Mouse (Mus musculus) liver, adult 2 months (tissue): ENCODE measurements at regions not wholly inside any gene's neighbourhood (a gene's known extent, or its start where the extent isn't known, plus 50 kb on each side); places are given as distances from the start of the nearest gene placed in this dataset.

Experiments
- DNase-seq: peaks from one replicate; pipeline ENCODE4 v3.0.0-alpha.2; 2011; ENCODE audit warnings: low read depth, low spot score; ENCODE audit errors: extremely low read depth
- H3K27ac ChIP-seq: fragments of 200-500 bp; replicated peaks from 2 replicates; pipeline ENCODE4 v1.5.1; 2012; ENCODE audit warnings: low read depth, mild to moderate bottlenecking, control low read depth, inconsistent platforms, low read length; ENCODE audit not compliant: insufficient read depth
- H3K27me3 ChIP-seq: fragments of 200-500 bp; 2 replicates; pipeline ENCODE4 v1.6.1; 2012; ENCODE audit warnings: mild to moderate bottlenecking, moderate library complexity, low read length, inconsistent platforms; ENCODE audit not compliant: control insufficient read depth, insufficient read depth
- H3K36me3 ChIP-seq: fragments of 200-500 bp; 2 replicates; pipeline ENCODE4 v1.6.1; 2012; ENCODE audit warnings: low read length, inconsistent platforms; ENCODE audit not compliant: control insufficient read depth, insufficient read depth
- H3K4me1 ChIP-seq: fragments of 200-500 bp; 2 replicates; pipeline ENCODE4 v1.6.1; 2011; ENCODE audit warnings: low read length; ENCODE audit not compliant: control insufficient read depth, insufficient read depth
- H3K4me3 ChIP-seq: fragments of 200-500 bp; 2 replicates; pipeline ENCODE4 v1.5.1; 2011; ENCODE audit warnings: low read depth, mild to moderate bottlenecking, control low read depth, low read length, moderate library complexity; ENCODE audit not compliant: insufficient read depth
- H3K79me2 ChIP-seq: fragments of 200-500 bp; 2 replicates; pipeline ENCODE4 v1.6.1; 2012; ENCODE audit warnings: inconsistent platforms, mild to moderate bottlenecking, low read length, moderate library complexity; ENCODE audit not compliant: control insufficient read depth, insufficient read depth
- H3K9ac ChIP-seq: fragments of 200-500 bp; 2 replicates; pipeline ENCODE4 v1.6.1; 2012; ENCODE audit warnings: low read depth, mild to moderate bottlenecking, control low read depth, inconsistent platforms, low read length
- CTCF ChIP-seq: fragments of 200-500 bp; IDR thresholded peaks from 2 replicates; pipeline ENCODE4 v1.5.1; 2011; ENCODE audit warnings: low read depth, low read length, control low read depth
- POLR2A ChIP-seq: fragments of 200-500 bp; IDR thresholded peaks from 2 replicates; pipeline ENCODE4 v1.6.1; 2011; ENCODE audit warnings: low read length, control low read depth; ENCODE audit not compliant: insufficient read depth; ENCODE audit errors: extremely low read depth
- WGBS: fragments of 180-500 bp; shearing (Covaris S2); methylation state at CpG from one replicate; pipeline ENCODE4 v1.1.7; 2018; 5-methylcytosine and 5-hydroxymethylcytosine counted together

DNA sequence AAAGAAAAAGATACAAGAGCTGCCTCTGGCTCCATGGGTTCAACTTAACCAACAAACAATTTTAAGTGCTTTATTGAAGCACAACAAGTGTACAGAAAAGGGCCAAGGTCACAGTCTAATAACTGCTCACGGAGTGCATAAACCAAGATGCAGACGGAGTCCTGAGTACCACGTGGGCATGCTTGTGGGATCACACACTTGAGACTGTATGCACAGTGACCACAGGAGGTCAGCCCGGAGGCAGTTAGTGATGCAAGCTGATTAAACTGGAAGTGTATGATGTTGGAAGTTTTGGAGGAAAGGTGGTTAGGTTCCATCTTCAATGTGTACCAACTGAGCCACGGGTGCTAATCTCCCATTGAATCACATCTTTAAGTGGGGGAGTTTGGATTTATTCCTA is 146.9 kb downstream of the Gm815 start:
- Histone ChIP-seq H3K27ac (no peak overlapping the region), H3K4me3 (no peak overlapping the region), H3K27me3 (no peaks in the 10 kb centered on the region), H3K36me3 (no peaks in the 10 kb centered on the region), H3K4me1 (no peaks in the 10 kb centered on the region), H3K79me2 (no peaks in the 10 kb centered on the region), H3K9ac (no peak overlapping the region)
- 63% methylated on average over 5 of the region's 5 CpGs for WGBS
- TF ChIP-seq POLR2A (no peak), CTCF (no peak)
- DNase-seq: no peak

DNA sequence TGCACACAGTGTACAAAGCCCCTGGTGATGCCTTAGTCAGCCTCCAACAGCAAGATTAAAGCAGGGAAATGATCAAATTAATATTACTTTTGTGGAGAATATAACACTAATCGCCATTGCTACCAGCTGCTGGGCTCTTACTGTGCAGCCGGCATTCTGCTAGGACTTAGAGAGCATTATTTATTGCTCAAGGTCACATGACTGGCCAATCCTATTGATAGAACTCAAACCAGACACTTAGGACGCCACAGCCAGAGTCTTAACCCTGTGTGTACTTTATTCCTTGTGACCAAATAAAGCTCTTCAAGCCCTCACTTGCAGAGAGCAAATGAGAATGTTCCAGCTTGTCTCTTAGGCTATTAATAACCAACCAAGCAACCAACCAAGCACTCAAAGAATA is 152.6 kb downstream of the Gm815 start:
- no peaks in the 10 kb centered on the region for H3K27me3 ChIP-seq
- no peak for TF ChIP-seq POLR2A
- H3K4me1 ChIP-seq: no peaks in the 10 kb centered on the region
- H3K79me2 ChIP-seq: no peaks in the 10 kb centered on the region
- no peak overlapping the region for H3K9ac ChIP-seq
- WGBS: 46% methylated on average over 3 of the region's 3 CpGs
- no peak for DNase-seq
- no peaks in the 10 kb centered on the region for H3K36me3 ChIP-seq
- H3K27ac ChIP-seq: no peak overlapping the region
- no peak overlapping the region for H3K4me3 ChIP-seq

DNA sequence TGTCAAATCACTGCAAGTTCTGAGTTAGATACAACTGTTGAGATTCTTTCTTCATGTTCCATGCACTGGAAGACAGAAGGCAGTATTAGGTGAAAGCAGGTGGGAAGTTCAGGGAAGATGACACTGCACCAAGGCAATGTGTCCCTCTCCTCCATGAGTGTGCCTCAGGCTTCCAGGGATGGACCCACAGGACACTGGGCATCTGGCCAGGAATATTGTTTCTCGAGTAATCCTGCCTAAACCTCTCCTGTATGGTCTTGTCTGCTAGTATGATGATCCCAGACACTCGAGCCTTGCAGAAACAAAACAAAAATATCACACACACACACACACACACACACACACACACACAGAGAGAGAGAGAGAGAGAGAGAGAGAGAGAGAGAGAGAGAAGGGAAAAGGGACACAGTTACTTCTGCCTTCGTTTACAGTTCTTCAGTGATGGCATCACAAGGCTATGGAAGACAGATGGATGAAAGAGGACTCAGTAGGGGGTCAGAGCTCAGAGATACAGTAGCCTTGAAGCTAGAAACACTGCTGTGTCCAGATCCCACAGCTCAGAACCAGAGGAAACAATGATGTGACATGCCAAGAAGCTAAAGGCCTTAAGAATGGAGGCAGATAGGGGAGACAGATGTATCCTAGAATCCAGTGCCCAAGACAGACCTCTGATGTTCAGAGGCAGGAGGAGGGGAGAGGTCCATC is 154.8 kb downstream of the Gm815 start:
- Histone ChIP-seq H3K27ac (no peak overlapping the region), H3K9ac (no peak overlapping the region), H3K79me2 (no peaks in the 10 kb centered on the region), H3K4me1 (no peaks in the 10 kb centered on the region), H3K27me3 (no peaks in the 10 kb centered on the region), H3K4me3 (no peak overlapping the region), H3K36me3 (no peaks in the 10 kb centered on the region)
- WGBS: 53% methylated on average over 3 of the region's 3 CpGs
- DNase-seq: no peak
- TF ChIP-seq POLR2A (no peak), CTCF (no peak)

DNA sequence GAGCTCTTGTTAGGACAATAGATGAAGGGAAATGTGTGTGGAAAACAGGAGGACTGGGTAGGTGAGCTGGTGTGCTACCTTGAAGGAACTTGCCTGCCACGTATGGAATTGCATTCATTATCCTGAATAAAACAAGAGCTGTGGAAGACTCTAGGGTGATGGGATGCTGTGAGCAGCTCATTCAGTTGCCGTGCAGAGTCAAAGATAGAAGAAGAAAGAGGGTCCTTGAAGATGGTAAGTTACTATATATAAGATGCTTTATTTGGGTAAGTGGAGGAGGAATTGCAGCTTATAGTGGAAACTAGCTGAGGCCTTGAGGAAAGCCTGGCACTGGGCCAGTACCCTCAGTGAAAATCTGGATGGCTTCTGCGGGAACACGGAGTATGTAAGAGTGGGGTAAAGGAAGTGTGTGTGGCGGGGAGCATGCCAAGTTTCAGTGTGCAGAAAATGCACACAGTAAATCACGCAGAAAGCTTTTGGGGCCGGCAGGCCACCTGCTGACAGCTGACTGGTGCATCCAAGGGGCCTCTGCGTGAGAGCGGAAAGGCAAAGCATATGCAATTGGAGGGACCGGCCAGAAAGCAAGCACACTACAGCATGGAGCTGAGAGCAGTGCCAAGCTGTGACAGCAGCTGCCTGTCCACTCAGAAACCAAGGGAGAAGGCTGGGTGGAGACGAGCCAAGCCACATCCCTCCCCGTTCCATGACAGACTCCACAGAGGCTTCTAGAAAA is 149.7 kb upstream of the Vldlr start:
- no peaks in the 10 kb centered on the region for H3K4me1 ChIP-seq
- H3K9ac ChIP-seq: no peak overlapping the region
- no peaks in the 10 kb centered on the region for H3K36me3 ChIP-seq
- no peaks in the 10 kb centered on the region for H3K79me2 ChIP-seq
- H3K27ac ChIP-seq: no peak overlapping the region
- WGBS: 81% methylated on average over 12 of the region's 12 CpGs
- no peaks in the 10 kb centered on the region for H3K27me3 ChIP-seq
- TF ChIP-seq POLR2A: no peak
- no peak for TF ChIP-seq CTCF
- no peak overlapping the region for H3K4me3 ChIP-seq
- DNase-seq: no peak

DNA sequence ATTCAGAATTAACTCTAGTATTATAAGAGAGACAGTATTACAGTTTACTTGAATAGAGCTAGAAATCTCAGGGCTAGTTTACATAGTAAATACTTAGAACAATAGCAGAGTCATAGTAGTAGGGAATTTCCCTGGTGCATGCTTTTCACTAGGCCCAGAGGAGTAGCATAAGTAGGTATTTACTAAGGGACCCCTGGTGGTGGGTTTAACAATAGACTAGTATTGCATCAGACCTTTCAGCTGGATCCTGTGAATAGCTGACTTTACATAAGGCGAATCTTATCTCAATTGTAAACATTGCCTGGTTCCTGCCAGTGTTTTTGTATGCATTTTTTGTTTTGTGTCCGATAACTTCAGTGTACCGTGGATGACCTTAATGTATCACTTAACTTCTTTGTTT is 143.0 kb upstream of the Vldlr start:
- DNase-seq: no peak
- 53% methylated on average over 3 of the region's 3 CpGs for WGBS
- H3K4me1 ChIP-seq: no peaks in the 10 kb centered on the region
- no peak overlapping the region for H3K9ac ChIP-seq
- no peaks in the 10 kb centered on the region for H3K79me2 ChIP-seq
- H3K4me3 ChIP-seq: no peak overlapping the region
- no peak overlapping the region for H3K27ac ChIP-seq
- no peaks in the 10 kb centered on the region for H3K27me3 ChIP-seq
- TF ChIP-seq CTCF (no peak), POLR2A (no peak)
- no peaks in the 10 kb centered on the region for H3K36me3 ChIP-seq

DNA sequence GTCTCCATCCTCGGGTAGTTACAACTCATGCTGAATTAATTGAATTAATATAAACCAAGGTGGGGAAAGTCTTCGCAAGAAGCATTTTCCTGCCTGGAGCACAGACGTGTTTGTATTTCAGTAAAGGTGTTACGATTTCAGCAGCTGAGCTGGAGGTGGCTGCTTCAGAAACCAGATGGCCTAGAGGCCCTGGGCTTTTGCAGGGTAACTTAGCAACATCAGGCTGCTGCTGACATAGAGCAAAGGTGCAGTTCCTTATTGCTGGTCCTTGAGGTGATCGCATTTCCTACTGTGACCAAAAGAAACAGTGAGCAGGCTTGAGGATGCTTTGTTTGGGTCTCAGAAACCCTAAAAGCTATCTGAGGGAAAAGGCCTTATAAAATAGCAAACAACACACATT is 141.3 kb upstream of the Vldlr start:
- 69% methylated on average over 5 of the region's 5 CpGs for WGBS
- no peaks in the 10 kb centered on the region for H3K79me2 ChIP-seq
- H3K4me1 ChIP-seq: no peaks in the 10 kb centered on the region
- no peak overlapping the region for H3K4me3 ChIP-seq
- H3K27me3 ChIP-seq: no peaks in the 10 kb centered on the region
- TF ChIP-seq CTCF: no peak
- no peak for TF ChIP-seq POLR2A
- DNase-seq: no peak
- H3K9ac ChIP-seq: no peak overlapping the region
- H3K27ac ChIP-seq: no peak overlapping the region
- H3K36me3 ChIP-seq: no peaks in the 10 kb centered on the region
